Mouse (Mus musculus): ENCODE data around the gene Odf2l.

Odf2l gene

GRCm38 (mm10) chr3:145118254-145119001 is at the start of gene Odf2l:
Gene Odf2l (plus strand): TSS chr3:145118588.
- DNase-seq: peak; percentile 97

DNA sequence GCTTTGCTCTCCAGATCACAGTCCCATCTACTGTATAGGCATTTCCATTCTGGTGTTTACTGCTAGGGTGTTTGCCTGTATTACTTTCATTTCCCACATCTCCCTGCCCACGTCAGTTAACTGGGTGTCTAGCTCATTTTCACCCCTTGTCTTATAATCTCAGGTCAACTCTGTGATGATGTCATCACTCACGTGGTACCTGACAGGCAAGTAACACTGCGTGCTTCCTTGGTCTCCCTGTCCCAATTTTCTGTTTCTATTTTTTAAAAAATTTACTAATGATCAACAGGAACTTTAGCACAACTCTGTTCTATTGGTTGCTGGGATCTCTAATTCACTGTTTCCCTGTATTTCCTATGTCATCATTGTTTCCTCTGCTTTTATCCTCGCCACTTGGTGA is 49.4 kb upstream of the Odf2l start:
- DNase-seq: no peak

DNA sequence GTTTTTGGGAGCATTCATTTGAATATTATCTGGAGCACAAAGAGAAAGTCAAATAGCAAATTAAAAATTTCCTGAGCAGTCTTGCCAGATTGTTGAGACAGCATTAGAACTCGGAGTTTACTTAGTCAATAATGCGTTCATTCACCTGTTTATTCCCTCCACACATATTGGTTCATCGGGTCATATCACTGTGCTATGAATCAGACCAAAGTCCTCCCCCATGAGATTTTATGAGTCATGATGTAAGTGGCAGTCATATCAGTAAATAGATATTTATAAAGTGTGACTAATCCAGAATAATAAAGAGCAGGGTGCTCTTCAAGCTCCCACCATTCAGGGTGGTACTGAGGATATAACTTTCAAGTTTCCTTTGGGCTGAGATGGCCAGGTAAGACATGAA is 46.0 kb upstream of the Odf2l start:
- no peak for DNase-seq

- no peak for DNase-seq
Observed at GRCm38 (mm10) chr3:145078405-145078804, 40.0 kb upstream of the Odf2l start.

- DNase-seq: no peak
Observed at GRCm38 (mm10) chr3:145080904-145081303, 37.5 kb upstream of the Odf2l start.

DNA sequence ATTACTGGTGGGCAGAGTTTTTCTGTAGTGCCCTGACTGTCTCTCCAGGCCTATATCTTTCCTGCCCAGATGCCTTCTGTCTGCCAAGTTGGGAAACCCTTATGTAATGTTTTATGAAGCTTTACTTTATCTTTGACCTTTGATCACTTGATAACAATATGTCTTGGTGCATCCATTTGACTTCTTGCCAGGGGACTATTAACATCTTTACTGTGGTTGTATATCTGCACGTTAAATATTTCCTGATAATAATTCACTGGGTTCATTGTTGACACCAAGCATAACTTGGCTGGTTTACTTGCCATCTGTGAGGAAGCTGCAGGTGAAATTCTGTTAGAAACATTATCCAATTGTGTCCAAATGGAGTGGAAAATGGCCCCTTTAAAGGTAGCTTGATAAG is 35.3 kb upstream of the Odf2l start:
- DNase-seq: no peak

DNA sequence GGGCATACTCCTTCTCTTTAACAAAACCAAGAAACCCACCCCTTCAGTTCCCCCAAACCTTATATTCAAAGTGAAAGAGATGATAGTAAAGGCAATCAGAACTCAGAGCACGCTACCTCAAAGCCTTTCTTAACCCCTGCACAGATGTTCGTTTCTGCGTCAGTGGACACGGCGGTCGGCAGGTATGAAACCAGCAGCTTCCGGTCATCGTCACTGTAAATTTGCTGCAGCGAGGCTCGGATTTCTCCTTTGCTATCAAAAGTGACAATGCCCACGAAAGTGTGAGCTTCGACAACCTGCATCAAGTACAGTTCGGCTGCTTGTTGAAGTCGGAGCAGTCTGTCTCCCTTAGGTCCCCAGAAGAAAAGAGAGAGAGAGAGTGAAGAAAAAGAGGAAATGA is 32.2 kb upstream of the Odf2l start:
- DNase-seq: no peak

DNA sequence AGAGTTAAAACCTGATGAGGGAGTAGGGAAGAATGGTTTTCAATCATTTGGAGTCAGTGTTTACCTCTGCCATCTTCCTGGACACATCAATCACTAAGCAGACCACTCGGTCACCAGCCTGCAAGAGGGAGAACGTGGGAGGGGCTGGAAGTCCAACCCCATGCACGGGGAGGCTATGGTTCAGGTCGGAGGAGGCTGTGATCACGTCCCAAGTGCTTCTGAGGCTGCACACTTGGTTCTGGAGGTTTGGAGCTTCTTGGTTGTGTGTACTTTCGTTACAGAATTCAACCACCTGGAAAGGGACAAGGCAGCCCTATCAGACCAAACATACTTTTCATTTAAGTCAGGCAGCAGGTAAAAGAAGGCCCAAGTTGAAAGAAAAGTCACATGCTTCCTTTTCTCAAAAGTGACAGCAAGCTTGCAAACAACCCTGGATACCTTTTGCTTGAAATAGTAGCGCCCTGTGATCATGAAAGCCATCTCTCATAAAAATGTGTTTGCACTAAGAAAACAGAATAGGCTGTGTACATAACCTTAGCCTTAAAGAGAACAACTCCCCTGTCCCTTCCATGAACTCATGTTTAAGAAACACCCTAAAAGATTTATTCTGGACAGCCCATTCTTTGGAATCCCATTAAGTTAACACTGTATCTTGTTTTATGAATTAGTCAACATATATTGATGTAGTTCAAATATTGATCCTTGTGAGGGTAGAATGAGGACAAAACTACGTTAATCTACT is 30.4 kb upstream of the Odf2l start:
- DNase-seq: no peak

- DNase-seq: no peak
Observed at GRCm38 (mm10) chr3:145099291-145099690, 19.1 kb upstream of the Odf2l start, which contains the start of gene Clca2. Gene Clca2 (minus strand): TSS chr3:145099443.

GRCm38 (mm10) chr3:145101891-145102555 is 16.4 kb upstream of the Odf2l start:
- no peak for DNase-seq

DNA sequence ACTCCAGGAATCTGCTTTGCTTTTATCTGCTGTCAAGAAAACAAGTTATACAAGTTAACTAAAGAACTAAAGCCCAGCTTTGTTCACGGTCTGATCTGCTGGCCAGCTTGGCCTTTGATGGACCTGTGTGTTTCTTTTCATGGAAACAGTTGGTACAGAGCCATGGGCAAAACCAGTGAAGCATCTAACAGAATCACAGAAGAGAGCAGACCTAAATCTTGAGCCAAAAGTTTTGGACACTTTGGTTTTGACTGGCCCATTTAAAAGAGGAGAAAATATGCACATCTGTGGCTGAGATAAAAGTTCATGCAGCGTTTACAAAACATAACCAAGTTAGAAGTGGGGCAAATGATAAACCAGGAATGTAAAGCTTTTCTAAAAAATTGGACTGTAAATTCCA is 15.1 kb upstream of the Odf2l start:
- DNase-seq: no peak

- no peak for DNase-seq
Observed at GRCm38 (mm10) chr3:145103770-145104169, 14.6 kb upstream of the Odf2l start.

GRCm38 (mm10) chr3:145105076-145105772 is 13.2 kb upstream of the Odf2l start:
- DNase-seq: no peak

DNA sequence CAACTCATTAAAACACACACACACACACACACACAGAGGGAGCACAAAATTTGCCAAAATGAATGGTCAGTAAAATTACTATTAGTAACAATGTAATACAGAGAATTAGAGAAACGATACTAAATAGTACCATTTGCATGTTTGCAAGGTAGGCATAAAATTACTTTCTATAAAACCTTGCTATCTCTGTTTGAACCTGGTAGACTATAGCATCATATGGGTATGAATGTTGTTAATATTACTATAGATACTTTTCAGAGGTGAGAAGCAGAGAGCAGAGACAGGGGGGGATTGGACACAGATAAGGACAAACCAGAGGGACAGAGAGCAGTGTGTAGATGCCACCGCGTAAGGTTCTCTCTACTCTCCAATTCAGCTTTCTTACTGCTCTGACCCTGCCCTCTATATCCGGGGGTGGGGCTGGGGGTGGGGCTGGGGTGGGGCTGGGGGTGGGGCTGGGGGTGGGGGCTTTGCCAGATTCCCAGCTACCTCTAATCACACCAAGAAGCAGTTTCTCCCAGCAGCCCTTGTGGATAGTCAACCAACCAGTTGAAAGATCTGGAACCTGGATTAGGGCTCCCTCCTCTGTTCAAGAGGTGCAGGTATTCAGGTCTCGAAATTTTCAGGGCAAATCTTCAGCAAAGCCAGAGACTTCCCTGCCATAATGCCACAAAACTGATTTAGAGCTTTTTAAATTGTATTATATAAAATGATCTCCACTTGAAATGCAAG is 12.4 kb upstream of the Odf2l start:
- no peak for DNase-seq

DNA sequence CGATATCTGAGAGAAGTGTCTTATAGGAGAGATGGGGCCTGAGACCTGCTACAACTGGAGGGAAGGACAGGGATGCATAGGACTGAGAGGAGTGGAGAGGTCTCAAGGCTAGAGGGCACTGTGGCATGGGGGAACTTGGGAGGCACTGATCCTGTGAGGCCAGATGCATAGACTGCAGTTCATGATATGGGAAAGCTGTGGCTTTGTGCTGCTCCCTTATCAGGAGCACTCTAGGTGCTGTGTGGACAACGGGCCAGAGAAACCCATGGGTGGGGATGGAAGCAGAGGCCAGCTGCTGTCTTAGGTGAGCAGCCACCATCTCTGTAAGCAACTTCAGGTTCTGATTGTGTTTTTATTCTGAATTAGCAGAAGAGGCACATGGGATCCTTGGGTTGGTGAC is 3.2 kb upstream of the Odf2l start:
- no peak for DNase-seq

DNA sequence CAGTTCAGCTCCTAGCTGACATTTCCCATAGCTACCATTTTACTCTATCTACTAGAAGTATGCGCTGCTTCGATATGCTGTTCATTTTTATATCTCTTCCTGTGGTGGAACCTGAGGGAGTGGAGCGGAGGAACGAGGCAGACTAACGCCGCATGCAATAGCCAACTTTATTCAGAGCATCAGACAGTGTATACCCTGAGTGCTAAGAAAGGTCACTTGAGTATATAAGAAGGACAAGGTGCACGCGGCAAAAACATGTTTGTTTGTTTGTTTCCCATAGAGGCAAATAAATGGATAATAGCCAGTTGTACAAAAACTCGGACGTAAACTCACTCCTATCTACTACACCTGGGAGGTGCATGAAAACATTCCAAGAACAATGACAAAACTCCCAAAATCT is 751 bp upstream of the Odf2l start:
- peak; percentile 40 for DNase-seq

- DNase-seq: no peak
Observed at GRCm38 (mm10) chr3:145119002-145119358, 592 bp downstream of the Odf2l start.

- DNase-seq: no peak
Observed at GRCm38 (mm10) chr3:145119425-145119824, 1.0 kb downstream of the Odf2l start.

GRCm38 (mm10) chr3:145126618-145127017 is 8.2 kb downstream of the Odf2l start:
- no peak for DNase-seq

DNA sequence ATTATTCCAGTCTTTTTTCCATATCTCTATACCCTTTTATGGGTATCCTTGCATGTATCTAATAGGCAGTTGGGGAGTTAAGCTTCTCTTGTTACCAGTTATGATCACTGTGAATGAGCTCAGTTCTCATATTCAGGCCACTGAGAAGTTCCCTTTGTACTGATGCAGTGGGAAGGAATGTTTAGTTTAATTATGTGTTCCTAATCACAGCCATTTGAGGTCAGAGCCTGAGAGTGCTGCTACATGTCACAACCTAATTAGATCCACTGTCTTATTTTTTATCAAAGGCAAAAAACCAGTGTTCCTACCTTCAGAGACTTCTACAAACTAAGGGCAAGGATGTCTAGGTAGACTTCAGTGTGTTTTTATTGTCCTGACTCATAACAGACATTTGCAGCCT is 11.0 kb downstream of the Odf2l start:
- no peak for DNase-seq

- no peak for DNase-seq
Observed at GRCm38 (mm10) chr3:145131210-145131868, 13.0 kb downstream of the Odf2l start.

- DNase-seq: no peak
Observed at GRCm38 (mm10) chr3:145140236-145140635, 21.8 kb downstream of the Odf2l start.
